Mouse (Mus musculus): Measurements from ENCODE around the gene Spock1.

GRCm38 (mm10) chr13:57637080-57637572, 271.0 kb downstream of the Spock1 start:
- no peak for TF ChIP-seq GATA1 (IDR thresholded peaks at IDR 0.05; ENCODE audit: borderline replicate concordance, low read length)
- no peak for TF ChIP-seq FLI1 (IDR thresholded peaks at IDR 0.05; ENCODE audit: low read length)

Data from megakaryocyte, embryonic 14.5 days (primary cell).